Mouse (Mus musculus) layer of hippocampus, postnatal 10 days (tissue): ENCODE measurements around the gene Picalm. TPM values are rescaled to one million over a fixed set of nuclear protein-coding genes. Genes with fewer than 3 reads are reported as not detected.

ENCODE experiments used
- DNase-seq, 2 experiments: peaks; one replicate each; pipeline ENCODE4 v3.0.0; 2021; ENCODE audit warnings: low spot score in 2 of 2
- long read RNA-seq: library from polyadenylated mRNA; stranded (forward); transcript quantifications from one replicate; pipeline ENCODE4 v2.0.0, GENCODE M21; 2023
- total RNA-seq, 2 experiments: library from RNA; stranded (reverse); gene quantifications; 2 replicates each; pipeline ENCODE4 v1.2.3; 2021

Gene Picalm
- 100 to 1,000 TPM; 196 to 214 TPM for total RNA-seq
- long read RNA-seq, full-length matches to known transcripts, result 6 of 21 reads
- long read RNA-seq, partial matches to known transcripts, result 12 of 21 reads
- long read RNA-seq, other reads (novel, unspliced or antisense), result 3 of 21 reads

GRCm38 (mm10) chr7:90129732-90130392 lies at the start of gene Picalm:
Gene Picalm (plus strand): TSS chr7:90130213.
- DNase-seq, result peak; percentile 97 to 98

GRCm38 (mm10) chr7:90083799-90084198 lies 46.2 kb upstream of the Picalm start:
- DNase-seq, result no peak

GRCm38 (mm10) chr7:90084531-90084930 lies 45.5 kb upstream of the Picalm start:
- no peak for DNase-seq

DNA sequence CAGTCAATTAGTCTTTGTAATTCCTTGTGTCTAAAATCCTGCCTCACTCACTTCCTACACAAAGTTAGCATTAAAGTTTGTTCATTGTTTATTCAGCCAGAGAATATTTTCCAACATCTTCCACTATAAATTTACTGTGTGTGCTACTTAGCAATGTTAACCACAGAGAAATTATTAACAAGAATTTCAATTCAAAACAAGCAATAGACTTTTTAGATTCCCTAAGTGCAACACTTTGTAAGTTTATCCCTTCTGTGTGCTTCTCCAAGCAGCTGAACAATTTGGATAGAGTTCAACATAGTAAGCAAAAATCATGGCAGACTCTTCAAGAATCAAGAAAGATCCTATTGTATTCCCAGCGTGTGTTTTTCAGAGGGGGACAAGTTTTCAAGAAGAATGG lies 44.3 kb upstream of the Picalm start:
- DNase-seq, result no peak

GRCm38 (mm10) chr7:90086821-90087220 lies 43.2 kb upstream of the Picalm start:
- no peak for DNase-seq

- DNase-seq, result no peak
Measured at GRCm38 (mm10) chr7:90090996-90091395, 39.0 kb upstream of the Picalm start.

DNA sequence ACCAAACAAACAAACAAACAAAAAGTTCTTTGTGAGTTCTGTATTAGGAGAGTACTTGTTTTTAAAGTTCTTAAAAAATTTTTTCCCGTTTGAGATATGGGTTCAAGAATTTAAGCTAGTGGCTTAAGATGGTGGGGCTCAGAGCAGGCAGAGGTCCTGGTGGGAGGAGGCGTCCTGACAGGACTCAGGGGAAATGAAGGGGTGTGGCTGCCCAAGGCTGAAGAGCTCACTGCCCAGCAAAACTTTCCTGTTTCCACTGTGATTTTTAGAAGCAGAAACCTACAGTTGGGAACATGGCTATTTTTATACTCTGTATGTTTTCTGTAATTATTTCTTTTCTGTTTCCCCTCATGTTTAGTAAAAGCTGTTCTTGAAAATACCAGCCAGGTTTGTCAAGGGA lies 38.3 kb upstream of the Picalm start:
- no peak for DNase-seq

DNA sequence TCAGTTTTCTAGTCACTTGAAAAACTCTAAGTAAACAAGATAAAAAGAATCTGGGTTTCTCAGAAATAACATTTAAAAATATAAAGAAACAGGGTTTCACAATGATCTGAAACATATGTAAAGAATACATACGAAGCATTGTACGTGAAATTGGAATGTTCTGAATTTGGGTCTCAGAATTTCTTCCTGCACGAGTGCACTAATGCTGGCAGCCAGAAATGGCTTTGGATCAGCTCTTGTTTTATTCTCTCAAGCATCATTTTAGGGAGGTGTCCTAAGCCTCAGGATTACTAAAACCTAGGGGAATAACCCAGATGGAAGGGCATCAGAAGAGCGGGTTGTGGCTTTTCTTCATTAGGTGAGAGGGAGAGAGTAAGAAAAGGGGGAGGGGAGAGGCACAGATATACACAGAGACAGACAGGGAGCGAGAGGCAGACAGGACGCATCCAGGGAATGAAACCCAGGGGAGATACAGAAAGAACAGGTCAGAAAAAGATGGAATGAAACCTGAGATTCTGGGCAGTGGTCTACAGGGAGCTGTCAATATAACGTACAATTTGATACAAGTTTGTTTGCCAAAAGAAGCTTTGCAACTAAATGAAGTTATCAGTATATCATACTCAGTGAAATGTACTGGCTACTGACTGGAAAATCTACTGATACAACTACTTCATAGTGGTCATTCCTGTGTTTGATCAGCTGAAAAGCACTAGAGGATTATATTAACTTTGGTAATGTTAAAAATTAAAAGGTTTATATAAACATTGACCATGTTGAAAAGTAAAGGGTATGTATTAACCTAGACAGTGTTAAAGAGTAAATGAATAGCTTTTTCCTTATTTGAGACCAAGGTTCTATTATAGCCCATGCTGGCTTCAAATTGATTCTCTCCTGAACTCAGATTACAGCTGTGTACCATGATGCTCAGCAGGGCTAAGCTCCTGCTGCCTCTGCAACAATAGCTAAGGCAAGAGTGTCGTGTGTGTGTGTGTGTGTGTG lies 37.3 kb upstream of the Picalm start:
- DNase-seq, result no peak

DNA sequence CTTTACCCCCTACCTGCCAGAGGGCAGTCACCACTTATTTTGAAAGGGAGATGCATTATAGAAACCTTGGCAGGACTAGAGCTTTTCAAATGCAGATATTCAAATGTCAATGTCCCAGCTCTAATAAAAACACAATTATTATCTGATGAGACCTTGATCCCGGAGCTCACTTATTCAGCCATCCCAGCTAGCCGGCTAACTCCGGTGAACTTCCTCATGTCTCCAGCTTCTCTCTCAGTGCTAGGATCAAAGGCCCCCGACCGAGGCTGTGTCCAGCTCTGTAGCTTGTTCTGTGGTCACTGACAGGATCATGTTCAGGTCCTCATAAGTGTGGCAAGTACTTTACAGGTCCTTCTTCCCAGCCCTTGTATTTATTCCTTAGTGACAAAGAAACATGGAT lies 34.9 kb upstream of the Picalm start:
- DNase-seq, result no peak

DNA sequence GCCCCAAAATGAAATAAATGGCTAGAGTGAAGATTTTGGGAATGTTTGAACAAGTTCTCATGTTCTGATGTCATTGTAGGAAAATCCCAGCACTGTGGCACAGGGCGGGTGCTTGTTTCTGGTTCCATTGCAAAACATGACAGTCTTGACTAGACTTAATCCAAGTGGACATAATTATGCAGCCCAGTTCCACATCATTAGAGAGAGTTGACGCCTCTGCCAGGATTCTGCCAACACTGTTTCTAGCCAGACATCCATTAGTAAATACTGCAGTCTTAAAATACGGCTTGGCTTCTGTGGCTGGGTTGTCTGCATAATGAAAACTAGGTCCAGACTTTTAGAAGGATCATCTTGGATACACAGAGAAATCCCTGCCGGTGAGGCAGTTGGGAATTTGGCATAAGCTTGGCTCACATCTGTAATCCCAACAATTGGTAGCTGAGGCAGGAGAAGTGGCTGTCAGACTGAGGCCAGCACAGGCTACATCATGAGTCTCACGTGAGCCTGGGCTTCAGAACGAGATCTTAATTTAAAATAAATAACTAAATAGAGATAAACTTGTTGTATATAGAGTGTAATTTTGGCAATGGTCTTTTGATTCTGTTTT lies 34.1 kb upstream of the Picalm start:
- no peak for DNase-seq

GRCm38 (mm10) chr7:90096609-90097008 lies 33.4 kb upstream of the Picalm start:
- DNase-seq, result no peak

- no peak for DNase-seq
Measured at GRCm38 (mm10) chr7:90098253-90098652, 31.8 kb upstream of the Picalm start.

DNA sequence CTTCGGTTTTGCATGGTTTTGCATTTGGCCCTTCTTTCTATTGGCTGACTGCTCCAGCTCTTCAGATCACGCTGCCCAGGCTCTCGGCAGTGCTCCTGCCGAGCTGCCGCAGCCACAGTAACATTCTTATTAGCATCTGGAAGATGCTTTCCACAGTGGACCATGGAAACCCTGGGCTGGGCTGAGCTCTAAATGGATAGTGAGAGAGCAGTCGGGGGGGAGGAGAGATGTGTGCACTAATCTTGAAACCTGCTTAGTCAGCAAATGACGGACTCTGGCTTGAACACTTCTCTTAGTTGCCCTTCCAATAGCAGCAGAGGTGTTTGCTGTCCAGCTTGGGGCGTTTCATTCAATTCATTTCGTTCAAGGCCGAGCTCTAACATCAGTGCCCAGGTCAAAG lies 30.8 kb upstream of the Picalm start:
- no peak for DNase-seq

GRCm38 (mm10) chr7:90100614-90101160 lies 29.3 kb upstream of the Picalm start:
- no peak for DNase-seq

DNA sequence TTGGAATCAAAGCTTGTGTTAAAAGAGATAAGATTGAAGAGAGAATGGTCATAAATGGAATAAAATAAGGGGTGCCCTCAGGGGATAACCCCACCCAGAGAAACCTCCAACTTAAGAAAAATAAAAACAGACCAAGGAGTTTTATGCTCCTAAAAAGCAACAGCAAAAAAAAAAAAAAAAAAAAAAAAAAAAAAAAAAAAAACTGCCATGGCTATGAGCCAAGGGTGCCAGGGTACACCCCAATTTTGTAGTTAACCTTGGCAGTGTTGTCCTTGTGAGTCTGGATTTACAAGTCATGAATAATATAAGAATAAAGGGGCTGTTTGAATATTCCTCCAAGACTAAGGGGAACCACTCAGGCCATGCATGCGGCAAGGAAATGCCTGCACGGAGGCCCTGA lies 13.9 kb upstream of the Picalm start:
- no peak for DNase-seq

DNA sequence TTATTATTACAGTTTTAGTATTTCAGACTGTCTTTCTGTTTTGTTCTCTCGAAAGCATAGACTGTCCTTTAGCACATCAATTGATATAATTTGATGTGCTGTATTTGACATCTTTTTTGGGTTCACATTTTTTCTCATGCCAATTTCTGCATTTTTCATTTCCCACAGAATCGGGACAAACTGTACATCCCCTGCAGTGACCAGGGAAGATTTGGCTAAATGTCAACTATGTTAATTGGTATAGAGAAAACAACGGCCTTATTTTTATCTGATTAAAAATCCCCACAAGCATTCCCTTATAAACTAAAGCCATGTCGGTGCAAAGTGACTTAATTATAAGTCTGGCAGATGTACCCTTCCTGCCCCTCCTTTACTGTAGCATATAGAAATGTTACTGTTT lies 9.9 kb upstream of the Picalm start:
- DNase-seq, result no peak

GRCm38 (mm10) chr7:90124991-90125390 lies 5.0 kb upstream of the Picalm start:
- no peak for DNase-seq

DNA sequence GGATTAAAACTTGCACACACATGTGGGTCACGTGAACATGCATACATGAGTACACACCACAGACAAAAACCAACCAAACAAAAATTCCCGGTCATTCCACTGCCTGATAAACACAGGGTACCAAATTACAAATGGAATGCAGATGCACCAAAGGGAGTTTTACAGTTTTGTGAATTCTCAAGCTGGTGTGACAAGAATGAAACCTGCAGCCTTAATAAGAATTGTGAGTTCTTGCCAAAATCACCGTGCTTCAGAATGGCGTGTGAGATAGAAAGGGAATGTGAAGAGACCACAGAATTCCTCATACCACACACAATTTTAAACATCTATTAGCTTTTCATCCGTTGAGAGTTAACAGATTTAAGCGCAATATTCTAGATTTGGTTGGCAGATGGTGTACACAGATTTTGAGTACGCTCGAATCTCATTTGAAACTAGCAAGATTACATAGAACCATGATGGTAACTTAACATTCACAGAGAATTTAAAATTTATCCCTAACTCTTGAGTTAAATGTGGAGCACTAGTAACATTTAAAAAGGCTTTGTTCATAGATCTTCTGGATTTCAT lies 1.3 kb upstream of the Picalm start:
- peak in 1 of 2 experiments; percentile 19 for DNase-seq

DNA sequence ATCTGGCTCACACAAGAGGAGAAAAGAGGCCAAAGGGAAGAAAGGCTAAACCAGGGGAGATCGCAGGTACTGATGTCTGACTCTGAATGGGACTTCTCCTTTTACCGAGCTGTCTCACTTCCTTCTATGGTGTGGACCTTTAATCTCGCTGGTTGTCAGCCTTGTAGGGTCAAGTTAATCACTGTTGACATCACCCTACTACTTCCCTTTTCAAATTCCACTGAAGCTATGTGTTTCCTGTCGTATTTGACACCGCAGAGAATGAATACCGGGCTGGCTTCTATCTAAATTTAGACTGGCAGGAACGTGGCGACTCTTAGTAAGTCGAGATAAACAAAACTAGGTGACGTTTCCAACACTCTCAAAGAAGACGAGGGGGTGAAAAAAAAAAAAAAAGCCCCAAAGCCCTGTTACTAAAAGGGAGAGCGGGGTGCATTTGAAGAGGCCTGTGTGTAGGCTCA lies 712 bp upstream of the Picalm start:
- DNase-seq, result peak; percentile 36 to 41

DNA sequence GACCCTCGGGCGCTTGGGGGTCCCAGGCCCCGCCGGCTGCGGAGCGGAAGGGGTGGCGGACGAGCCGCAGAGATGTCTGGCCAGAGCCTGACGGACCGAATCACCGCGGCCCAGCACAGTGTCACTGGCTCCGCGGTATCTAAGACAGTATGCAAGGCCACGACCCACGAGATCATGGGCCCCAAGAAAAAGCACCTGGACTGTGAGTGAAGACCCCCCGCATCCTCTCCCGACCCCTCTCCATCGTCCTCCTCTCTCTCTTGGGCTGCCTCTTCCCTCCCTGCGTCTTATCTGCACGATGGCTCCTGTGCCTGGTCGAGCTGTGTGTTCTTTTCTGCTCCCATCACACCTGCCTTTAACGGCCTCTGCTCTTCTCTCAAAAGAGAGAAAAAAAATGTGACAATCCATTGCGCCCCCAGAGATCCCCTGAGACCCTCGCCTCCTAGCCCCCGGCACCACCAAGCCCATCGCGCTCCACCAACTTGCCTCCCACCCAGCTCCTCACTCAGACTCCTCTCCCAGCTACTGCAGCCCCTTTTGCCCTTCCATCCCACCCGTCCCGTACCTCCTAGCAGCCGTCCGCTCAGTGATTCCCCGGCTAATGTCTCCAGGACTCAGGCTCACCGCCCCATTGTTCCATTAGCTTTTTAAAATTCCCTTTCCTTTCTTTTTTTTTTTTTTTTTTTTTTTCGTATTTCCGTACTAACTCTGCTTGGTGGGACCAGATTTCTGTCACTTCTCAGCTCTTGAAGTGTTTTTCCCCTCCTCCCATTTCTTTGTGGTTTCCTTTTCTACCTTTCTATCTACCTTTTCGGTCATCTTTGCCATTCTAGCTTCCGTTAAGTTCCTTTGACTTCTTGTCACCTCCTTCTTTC lies 725 bp downstream of the Picalm start:
- DNase-seq, result peak; percentile 36 to 45
